ENCODE assay signal across 8 mouse cellular contexts in genomic region chr9:120001945-120002725, GRCm38 (mm10). TPM values are rescaled to one million over a fixed set of nuclear protein-coding genes. Genes with fewer than 3 reads are reported as not detected.
A peak's percentile ranks its signal among the peaks of the same experiment; 100 is the strongest.
DNase-seq lines count a peak whose midpoint lies in the region; ATAC-seq lines count a peak whose summit lies in the region.

No protein-coding gene starts in this region.

- WGBS in forebrain, embryonic 11.5 days = 13% methylated on average over 31 of the region's 31 CpGs

- peak; percentile 89 for ATAC-seq in forebrain, embryonic 11.5 days (replicated peaks; ENCODE audit: low FRiP score)

- H3K9me3 ChIP-seq in forebrain, embryonic 11.5 days (ENCODE audit: control insufficient read depth, low read length) = no peaks in the 10 kb centered on the region

- no peaks in the 10 kb centered on the region for H3K36me3 ChIP-seq in forebrain, embryonic 11.5 days (ENCODE audit: control insufficient read depth, insufficient read depth, low read length)

- intact Hi-C loops in heart, postnatal 10 days (cut with DNase I) = no loop called here

- peak overlapping the region; percentile 57 for H3K4me2 ChIP-seq in forebrain, embryonic 11.5 days (ENCODE audit: low read depth, low read length, severe bottlenecking)

- H3K27me3 ChIP-seq in forebrain, embryonic 11.5 days (ENCODE audit: control insufficient read depth, insufficient read depth, low read length) = no peaks in the 10 kb centered on the region

- no peak overlapping the region; the same call in 1 of the 2 replicates for H3K27ac ChIP-seq in forebrain, embryonic 11.5 days (ENCODE audit: low read depth, low read length)

- H3K4me1 ChIP-seq in forebrain, embryonic 11.5 days (replicated peaks; ENCODE audit: control insufficient read depth, insufficient read depth, low read length) = 0 out of 2 replicates have a peak, but pooled peaks cover 2% of the 10 kb centered on the region

- peak overlapping the region; percentile 35 for H3K9ac ChIP-seq in forebrain, embryonic 11.5 days (ENCODE audit: low read length)

- peak; percentile 91 for DNase-seq in CD4-positive, CD25-positive, alpha-beta regulatory T cell, adult 2 months (ENCODE audit: low read depth, low spot score)
- DNase-seq in adrenal gland, adult 8-10 months = peak; percentile 92
- DNase-seq in forebrain, embryonic 11.5 days (ENCODE audit: low spot score) = peak; percentile 89
- peak; percentile 92 to 93 for DNase-seq in heart, postnatal 10 days
- DNase-seq in kidney, postnatal 25 days = peak; percentile 95 to 97
- DNase-seq in lung, postnatal 14 days = peak; percentile 94
- DNase-seq in ovary, postnatal 36 days (ENCODE audit: low spot score) = peak; percentile 84
- peak; percentile 81 for DNase-seq in thymus, postnatal 25 days

- H3K4me3 ChIP-seq in forebrain, embryonic 11.5 days (ENCODE audit: low read depth, low read length) = peak overlapping the region; percentile 35

RNA-seq across cellular contexts. Expression of gene Csrnp1, which starts 17.7 kb away (rescaled TPM):
- 10 to 100 TPM in 3 of 4 experiments, 1 to 10 TPM in 1; 7.7 to 69.5 (median 16.0) TPM for total RNA-seq in adrenal gland, adult 8-10 months (2022)
- polyA plus RNA-seq in forebrain, embryonic 11.5 days (2014; fragmentation: Nextera tagmentation; extraction: Ambion mirVana) = 1.5 and 1.6 TPM in 2 replicates
- 10 to 100 TPM in 1 of 2 experiments, 1 to 10 TPM in 1; 9.9 to 19.0 TPM for total RNA-seq in heart, postnatal 10 days (2021)

RNA-seq across cellular contexts. Expression of gene Xirp1, which starts 21.3 kb away (rescaled TPM):
- total RNA-seq in adrenal gland, adult 8-10 months (2022) = under 1 TPM; 0.06 to 0.16 (median 0.10) TPM
- not detected in 2 replicates for polyA plus RNA-seq in forebrain, embryonic 11.5 days (2014; fragmentation: Nextera tagmentation; extraction: Ambion mirVana)
- 100 to 1,000 TPM; 147 to 150 TPM for total RNA-seq in heart, postnatal 10 days (2021)

Comparison
In these comparisons a context has a peak if more than half of its experiments do, and no peak if none do; other contexts are left out.
1. RNA of gene Xirp1, which starts 21.3 kb away (total RNA-seq): 147 to 150 TPM in heart, postnatal 10 days; 0.06 to 0.16 TPM in adrenal gland, adult 8-10 months; every median in the first group is over 100 times any median in the second.
2. Peak in every context shown above with its lines, with median percentiles within 50 percentile points of each other: DNase-seq.